Mouse (Mus musculus) 3134 (cell line): ENCODE data around the gene Trappc12.

Experiments used
- DNase-seq: peaks from one replicate; pipeline ENCODE4 v3.0.0-alpha.2; 2011; ENCODE audit warnings: low spot score; ENCODE audit not compliant: insufficient read length; ENCODE audit errors: extremely low read depth

Trappc12 gene

DNA sequence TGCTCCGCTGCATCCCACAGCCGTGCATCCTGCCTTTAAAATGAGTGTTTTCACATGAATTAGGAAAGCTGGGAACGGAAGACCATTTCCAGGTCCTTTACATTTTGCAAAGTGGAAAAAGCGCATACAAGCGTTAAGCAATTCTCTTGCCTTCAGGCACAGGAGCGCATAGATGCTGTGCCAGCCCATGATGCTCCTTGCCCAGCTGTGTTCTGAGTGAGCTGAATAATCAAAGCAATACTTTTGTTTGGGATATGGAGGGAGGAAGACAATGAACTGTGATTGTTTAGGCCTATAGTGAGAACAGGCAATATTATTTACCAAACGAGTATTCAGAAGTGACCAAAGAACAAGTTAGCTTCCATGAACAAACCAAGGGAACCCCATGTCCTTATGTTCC, 59.5 kb downstream of the Trappc12 start:
- no peak for DNase-seq

GRCm38 (mm10) chr12:28688996-28689395, 61.3 kb downstream of the Trappc12 start:
- no peak for DNase-seq

DNA sequence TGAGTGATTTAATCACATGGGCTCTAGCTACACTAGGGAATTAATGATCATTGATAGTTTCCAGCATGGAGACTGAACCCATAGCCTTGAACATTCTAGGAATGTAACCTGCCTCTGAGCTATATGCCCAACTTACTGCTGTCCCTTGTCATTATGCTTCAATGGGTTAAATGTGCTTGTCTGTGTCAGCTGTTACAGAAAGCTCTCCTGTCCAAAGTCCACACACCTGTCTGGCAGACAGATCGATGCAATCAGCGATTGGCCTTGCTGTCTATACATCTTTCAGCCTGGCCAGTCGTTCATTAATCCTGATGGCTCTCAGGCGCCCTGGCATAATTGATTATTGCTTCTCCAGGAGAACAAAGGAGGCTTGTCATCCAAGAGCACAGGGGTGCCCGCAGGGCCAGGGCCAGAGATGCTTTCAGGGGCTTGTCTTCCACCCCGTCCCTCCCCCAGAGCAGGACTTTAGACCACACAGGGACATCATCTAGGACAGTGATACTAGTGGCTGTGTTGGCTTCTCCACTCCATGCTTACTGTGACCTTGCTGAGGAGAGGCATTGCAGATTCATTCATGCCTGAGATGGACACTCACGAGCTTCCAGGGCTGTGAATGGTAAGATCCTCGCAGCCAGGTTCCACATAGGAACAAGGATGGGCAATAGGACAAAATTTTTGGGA, 63.9 kb downstream of the Trappc12 start:
- DNase-seq = no peak

DNA sequence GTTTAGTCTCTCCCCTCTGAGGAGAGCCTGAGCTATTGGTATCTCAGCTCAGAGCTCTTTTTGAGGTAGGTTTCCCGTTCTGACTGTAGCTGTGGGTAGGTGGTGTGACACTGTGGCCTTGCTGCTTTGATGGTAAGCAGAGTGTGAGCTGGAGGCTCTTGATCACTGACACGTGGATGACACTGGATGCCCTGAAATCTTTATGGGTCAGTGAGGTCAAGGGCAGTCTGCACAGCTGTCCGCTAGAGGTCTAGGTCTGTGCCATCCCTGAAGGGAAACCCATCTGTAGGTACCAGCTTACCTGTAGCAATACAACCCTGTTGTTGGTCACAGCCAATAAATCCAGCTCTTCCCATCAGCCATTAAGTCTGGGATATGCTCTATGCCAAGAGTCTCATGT, 64.5 kb downstream of the Trappc12 start:
- DNase-seq = no peak

GRCm38 (mm10) chr12:28684674-28685073, 65.6 kb downstream of the Trappc12 start:
- no peak for DNase-seq

DNA sequence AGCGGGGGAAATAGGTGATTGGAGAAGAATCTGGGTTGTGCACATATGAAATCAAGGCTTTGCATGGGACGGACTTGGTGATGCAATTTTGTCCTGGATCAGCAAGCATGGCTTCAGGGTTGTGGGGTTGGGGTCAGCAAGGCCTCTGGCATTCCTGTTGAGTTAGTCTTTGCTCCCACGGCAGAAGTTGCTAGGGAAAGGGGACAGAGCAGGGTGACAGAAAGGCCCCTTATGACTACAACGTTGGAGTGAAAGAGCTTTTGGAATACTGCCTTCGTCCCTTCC, 74.4 kb downstream of the Trappc12 start:
- DNase-seq = no peak

DNA sequence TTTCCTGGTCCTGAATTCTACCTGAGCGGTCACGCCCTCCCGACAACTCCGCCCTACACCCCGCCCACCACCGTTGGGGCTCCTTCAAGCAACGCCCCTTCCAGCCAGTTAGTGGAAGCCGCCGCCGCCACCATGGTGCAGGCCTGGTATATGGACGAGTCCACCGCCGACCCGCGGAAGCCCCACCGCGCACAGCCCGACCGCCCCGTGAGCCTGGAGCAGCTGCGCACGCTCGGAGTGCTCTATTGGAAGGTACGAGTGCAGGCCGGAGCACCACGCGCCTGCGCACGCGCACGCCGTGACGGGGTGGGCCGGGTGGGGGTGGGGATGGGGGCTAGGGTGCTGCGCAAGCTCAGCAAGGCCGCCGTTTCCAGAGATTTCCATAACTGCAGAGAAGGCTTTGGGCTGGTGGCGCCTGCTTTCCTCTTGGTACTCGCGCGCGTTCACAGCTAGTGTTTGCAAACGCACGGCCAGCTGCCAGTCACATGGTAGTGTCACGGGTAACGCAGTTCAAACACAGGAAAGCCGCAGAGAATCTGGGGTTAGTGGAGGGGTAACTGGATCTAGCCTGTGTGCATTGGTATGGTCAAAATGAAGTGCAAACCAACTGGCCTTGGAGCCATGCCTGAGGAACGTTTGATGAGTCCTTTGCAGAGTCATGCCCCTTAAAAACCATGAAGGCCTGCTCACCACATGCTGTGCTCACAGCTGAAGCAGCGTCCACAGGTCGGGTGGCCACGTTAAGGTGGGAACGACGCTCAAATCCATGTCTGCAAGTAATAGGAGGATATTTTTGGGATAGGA, 74.9 kb downstream of the Trappc12 start, which contains the start of gene Adi1:
TSS of gene Adi1 (plus strand) at position 111 of the 804 bp plus-strand sequence.
- peak; percentile 84 for DNase-seq

- peak; percentile 31 for DNase-seq
Measured at GRCm38 (mm10) chr12:28674038-28674720, 76.1 kb downstream of the Trappc12 start.

GRCm38 (mm10) chr12:28667287-28667686, 83.0 kb downstream of the Trappc12 start:
- no peak for DNase-seq

DNA sequence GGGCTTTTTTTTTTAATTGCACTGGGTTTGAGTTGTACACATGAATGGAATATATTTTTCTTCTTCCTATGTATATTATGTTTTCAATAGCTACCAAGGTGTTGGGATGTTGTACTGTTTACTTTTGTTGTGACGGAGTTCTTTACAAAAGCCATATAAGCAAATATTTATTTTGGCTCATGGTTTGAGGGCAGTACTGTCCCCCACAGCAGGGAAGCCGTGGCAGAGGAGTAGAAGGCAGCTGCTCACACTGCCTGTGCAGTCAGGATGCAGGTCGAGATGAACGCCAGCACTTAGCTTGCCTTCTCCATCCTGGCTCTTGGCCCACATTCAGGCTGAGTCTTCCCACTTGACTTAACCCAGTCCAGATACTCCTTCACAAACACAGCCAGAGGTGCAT, 83.5 kb downstream of the Trappc12 start:
- DNase-seq = no peak

- no peak for DNase-seq
Measured at GRCm38 (mm10) chr12:28662628-28663027, 87.6 kb downstream of the Trappc12 start.

GRCm38 (mm10) chr12:28649141-28650110, 100.8 kb downstream of the Trappc12 start, which contains the start of gene Rnaseh1:
Rnaseh1 (plus strand) TSS chr12:28649602.
- peak; percentile 94 for DNase-seq
